In genomic region chr4:155395471-155395870, GRCm38 (mm10) we compare ENCODE assay signal across 19 mouse cellular contexts. TPM values are rescaled to one million over a fixed set of nuclear protein-coding genes. Genes with fewer than 3 reads are reported as not detected.
DNase-seq lines count a peak whose midpoint lies in the region; ATAC-seq and TF ChIP-seq lines count a peak whose summit lies in the region.
"Had no signal": no experiment of that assay in that cellular context is flagged by ENCODE, and none has a peak within 500 bp of the region (broad histone marks: within the 10 kb centered on the region; RNA-seq: fewer than 3 reads in every experiment).

No protein-coding gene starts in this region.

- DNase-seq in layer of hippocampus, adult 18-20 months (ENCODE audit: low spot score in 2 of 2): peak; percentile 44 to 54
- no peak for DNase-seq in layer of hippocampus, postnatal 25 days (ENCODE audit: extremely low spot score in 1 of 2, low spot score in 1 of 2)
- peak; percentile 69 to 81 for DNase-seq in frontal cortex, postnatal 36 days (ENCODE audit: low spot score in 2 of 2)
- peak; percentile 70 to 71 for DNase-seq in right cerebral cortex, adult 2 months (ENCODE audit: low spot score in 2 of 2)
- DNase-seq in stomach, postnatal 0 days (ENCODE audit: low spot score): no peak
- DNase-seq: gastrocnemius, adult 2 months; heart, adult 18-20 months; thymus, postnatal 4 days had no signal

- no peaks in the 10 kb centered on the region for H3K36me3 ChIP-seq in hindbrain, embryonic 13.5 days
- no peaks in the 10 kb centered on the region for H3K36me3 ChIP-seq in stomach, postnatal 0 days (ENCODE audit: control insufficient read depth, insufficient read depth, low read length)
- no peaks in the 10 kb centered on the region for H3K36me3 ChIP-seq in heart, embryonic 11.5 days (ENCODE audit: control insufficient read depth, insufficient read depth, low read length)
- H3K36me3 ChIP-seq: forebrain, embryonic 10.5 days; hindbrain, embryonic 10.5 days; limb, embryonic 13.5 days; midbrain, embryonic 15.5 days had no signal

- ATAC-seq in frontal cortex, adult (ENCODE audit: low TSS enrichment): peak; percentile 83
- ATAC-seq in hindbrain, embryonic 13.5 days (ENCODE audit: low FRiP score): no peak
- ATAC-seq in stomach, postnatal 0 days (ENCODE audit: low FRiP score, low TSS enrichment): no peak
- ATAC-seq in heart, embryonic 11.5 days (replicated peaks; ENCODE audit: insufficient number of reproducible peaks, low FRiP score, low TSS enrichment): no peak
- ATAC-seq: midbrain, embryonic 15.5 days had no signal

- no peak for TF ChIP-seq EP300 in stomach, postnatal 0 days (optimal IDR thresholded peaks at IDR 0.05)

- H3K9me3 ChIP-seq in hindbrain, embryonic 13.5 days: no peaks in the 10 kb centered on the region
- H3K9me3 ChIP-seq in stomach, postnatal 0 days (ENCODE audit: control insufficient read depth, low read length): no peaks in the 10 kb centered on the region
- H3K9me3 ChIP-seq in heart, embryonic 11.5 days (replicated peaks; ENCODE audit: control insufficient read depth, low read length): no peaks in the 10 kb centered on the region
- H3K9me3 ChIP-seq: forebrain, embryonic 10.5 days; hindbrain, embryonic 10.5 days; limb, embryonic 13.5 days; midbrain, embryonic 15.5 days had no signal

- no peak overlapping the region for H3K4me3 ChIP-seq in hindbrain, embryonic 13.5 days
- H3K4me3 ChIP-seq in stomach, postnatal 0 days (ENCODE audit: low read depth, low read length): no peak overlapping the region
- H3K4me3 ChIP-seq in heart, embryonic 11.5 days (ENCODE audit: low read depth, low read length): no peak overlapping the region
- H3K4me3 ChIP-seq: forebrain, embryonic 10.5 days; gastrocnemius, adult 2 months; hindbrain, embryonic 10.5 days; limb, embryonic 13.5 days; midbrain, embryonic 15.5 days had no signal

- H3K4me1 ChIP-seq in hindbrain, embryonic 13.5 days (replicated peaks): peaks cover 11% of the 10 kb centered on the region
- 0 out of 2 replicates have a peak, but pooled peaks cover 4% of the 10 kb centered on the region for H3K4me1 ChIP-seq in stomach, postnatal 0 days (replicated peaks; ENCODE audit: control insufficient read depth, insufficient read depth)
- H3K4me1 ChIP-seq in heart, embryonic 11.5 days (ENCODE audit: control insufficient read depth, insufficient read depth, low read length): peaks cover 7% of the 10 kb centered on the region

- H3K4me2 ChIP-seq in hindbrain, embryonic 13.5 days: no peak overlapping the region
- H3K4me2 ChIP-seq in stomach, postnatal 0 days (replicated peaks; ENCODE audit: low read depth): no peak overlapping the region
- H3K4me2 ChIP-seq in heart, embryonic 11.5 days: no peak overlapping the region
- H3K4me2 ChIP-seq: limb, embryonic 13.5 days; midbrain, embryonic 15.5 days had no signal

- 87% methylated on average over 5 of the region's 5 CpGs for WGBS in hindbrain, embryonic 13.5 days
- WGBS in stomach, postnatal 0 days: 87% methylated on average over 5 of the region's 5 CpGs
- WGBS in heart, embryonic 11.5 days (ENCODE audit: insufficient replicate concordance): 74% methylated on average over 5 of the region's 5 CpGs

- no peak overlapping the region for H3K27ac ChIP-seq in hindbrain, embryonic 13.5 days
- H3K27ac ChIP-seq in stomach, postnatal 0 days (replicated peaks): no peak overlapping the region
- H3K27ac ChIP-seq in heart, embryonic 11.5 days (ENCODE audit: low read depth, low read length): no peak overlapping the region
- H3K27ac ChIP-seq: forebrain, embryonic 10.5 days; gastrocnemius, adult 2 months; hindbrain, embryonic 10.5 days; limb, embryonic 13.5 days; liver, embryonic 14.5 days; midbrain, embryonic 15.5 days had no signal

- no peak for TF ChIP-seq CTCF in stomach, postnatal 0 days (IDR thresholded peaks at IDR 0.05; ENCODE audit: low read depth)

- peaks cover 71% of the 10 kb centered on the region for H3K27me3 ChIP-seq in hindbrain, embryonic 13.5 days
- H3K27me3 ChIP-seq in stomach, postnatal 0 days (ENCODE audit: control insufficient read depth, insufficient read depth, low read length): peaks cover 2% of the 10 kb centered on the region; the same call in 1 of the 2 replicates
- peaks cover 40% of the 10 kb centered on the region for H3K27me3 ChIP-seq in heart, embryonic 11.5 days (ENCODE audit: control insufficient read depth, insufficient read depth, low read length)

- H3K9ac ChIP-seq in hindbrain, embryonic 13.5 days: no peak overlapping the region
- no peak overlapping the region for H3K9ac ChIP-seq in stomach, postnatal 0 days (ENCODE audit: low read length)
- no peak overlapping the region for H3K9ac ChIP-seq in heart, embryonic 11.5 days (ENCODE audit: low read depth, low read length)
- H3K9ac ChIP-seq: limb, embryonic 13.5 days; liver, embryonic 14.5 days; midbrain, embryonic 15.5 days had no signal

RNA-seq across cellular contexts. Expression of gene Gabrd, which starts 2.4 kb away (rescaled TPM):
- total RNA-seq in layer of hippocampus, adult 18-20 months (2021): 10 to 100 TPM; 26.8 to 27.0 TPM
- total RNA-seq in layer of hippocampus, postnatal 25 days (2021): 10 to 100 TPM; 19.7 to 22.2 TPM
- 0.10 and 0.17 TPM in 2 replicates for polyA plus RNA-seq in hindbrain, embryonic 13.5 days (2015; fragmentation: Nextera tagmentation; extraction: Ambion mirVana)
- polyA plus RNA-seq in stomach, postnatal 0 days (2015; fragmentation: Nextera tagmentation; extraction: Ambion mirVana): 0.05 TPM in 1 of 2 replicates, not detected in the other
- 0.14 and 0.16 TPM in 2 replicates for polyA plus RNA-seq in heart, embryonic 11.5 days (2014; fragmentation: Nextera tagmentation; extraction: Ambion mirVana)
- total RNA-seq: ES-E14; heart, adult 18-20 months had no signal
- polyA plus RNA-seq: embryonic facial prominence, embryonic 14.5 days; forebrain, embryonic 10.5 days; hindbrain, embryonic 10.5 days; kidney, embryonic 14.5 days; liver, embryonic 14.5 days had no signal

RNA-seq across cellular contexts. Expression of gene Cfap74, which starts 13.5 kb away (rescaled TPM):
- total RNA-seq in layer of hippocampus, adult 18-20 months (2021): 10 to 100 TPM; 10.5 to 11.1 TPM
- 10 to 100 TPM in 1 of 2 experiments, 1 to 10 TPM in 1; 9.2 to 11.4 TPM for total RNA-seq in layer of hippocampus, postnatal 25 days (2021)
- polyA plus RNA-seq in hindbrain, embryonic 13.5 days (2015; fragmentation: Nextera tagmentation; extraction: Ambion mirVana): 3.0 and 3.5 TPM in 2 replicates
- polyA plus RNA-seq in stomach, postnatal 0 days (2015; fragmentation: Nextera tagmentation; extraction: Ambion mirVana): 0.34 and 0.79 TPM in 2 replicates
- polyA plus RNA-seq in heart, embryonic 11.5 days (2014; fragmentation: Nextera tagmentation; extraction: Ambion mirVana): 1.6 and 1.8 TPM in 2 replicates

RNA-seq across cellular contexts. Expression of gene Prkcz, which starts 34.3 kb away (rescaled TPM):
- 100 to 1,000 TPM; 160 to 168 TPM for total RNA-seq in layer of hippocampus, adult 18-20 months (2021)
- total RNA-seq in layer of hippocampus, postnatal 25 days (2021): 100 to 1,000 TPM; 161 to 170 TPM
- polyA plus RNA-seq in hindbrain, embryonic 13.5 days (2015; fragmentation: Nextera tagmentation; extraction: Ambion mirVana): 63.3 and 69.2 TPM in 2 replicates
- polyA plus RNA-seq in stomach, postnatal 0 days (2015; fragmentation: Nextera tagmentation; extraction: Ambion mirVana): 11.3 and 13.3 TPM in 2 replicates
- polyA plus RNA-seq in heart, embryonic 11.5 days (2014; fragmentation: Nextera tagmentation; extraction: Ambion mirVana): 6.8 and 8.2 TPM in 2 replicates

Comparison
In these comparisons a context has a peak if more than half of its experiments do, and no peak if none do; other contexts are left out.
1. DNase-seq: peak in layer of hippocampus, adult 18-20 months (2 of 2), frontal cortex, postnatal 36 days (2 of 2) and right cerebral cortex, adult 2 months (2 of 2); none in layer of hippocampus, postnatal 25 days (0 of 2) and stomach, postnatal 0 days (single experiment).